In genomic region chr13:14618724-14619123, GRCm38 (mm10) we compare ENCODE assay signal across 9 mouse cellular contexts. TPM values are rescaled to one million over a fixed set of nuclear protein-coding genes. Genes with fewer than 3 reads are reported as not detected.
DNase-seq lines count a peak whose midpoint lies in the region; ATAC-seq and TF ChIP-seq lines count a peak whose summit lies in the region.
"Had no signal": no experiment of that assay in that cellular context is flagged by ENCODE, and none has a peak within 500 bp of the region (broad histone marks: within the 10 kb centered on the region; RNA-seq: fewer than 3 reads in every experiment).

No protein-coding gene starts in this region.

- intact Hi-C loops in heart, postnatal 14 days (cut with DNase I) = loop anchor here (10.0 kb wide), 1 partner anchor 444 kb away; no protein-coding TSS in a partner anchor

- ATAC-seq in lung, postnatal 0 days = no peak

- no peak overlapping the region for H3K27ac ChIP-seq in embryonic facial prominence, embryonic 10.5 days (replicated peaks)
- no peak overlapping the region for H3K27ac ChIP-seq in lung, postnatal 0 days (ENCODE audit: low read length)
- H3K27ac ChIP-seq: stomach, embryonic 15.5 days had no signal

- no peak overlapping the region for H3K9ac ChIP-seq in lung, postnatal 0 days (replicated peaks; ENCODE audit: low read depth)
- H3K9ac ChIP-seq: stomach, embryonic 15.5 days had no signal

- TF ChIP-seq EP300 in lung, postnatal 0 days (IDR thresholded peaks at IDR 0.05) = no peak

- H3K4me1 ChIP-seq in E14TG2a.4 (replicated peaks; ENCODE audit: low read depth, low read length) = peaks cover 17% of the 10 kb centered on the region
- 0 out of 2 replicates have a peak, but pooled peaks cover 3% of the 10 kb centered on the region for H3K4me1 ChIP-seq in embryonic facial prominence, embryonic 10.5 days
- no peaks in the 10 kb centered on the region for H3K4me1 ChIP-seq in lung, postnatal 0 days (ENCODE audit: insufficient read depth, low read depth, low read length)

- peaks cover 69% of the 10 kb centered on the region for H3K36me3 ChIP-seq in E14TG2a.4 (ENCODE audit: insufficient read depth, low read length)
- peaks cover 80% of the 10 kb centered on the region for H3K36me3 ChIP-seq in embryonic facial prominence, embryonic 10.5 days (replicated peaks)
- peaks cover 7% of the 10 kb centered on the region; the same call in 1 of the 2 replicates for H3K36me3 ChIP-seq in lung, postnatal 0 days (ENCODE audit: insufficient read depth, low read length)

- WGBS in embryonic facial prominence, embryonic 10.5 days = 53% methylated on average over 2 of the region's 2 CpGs
- WGBS in lung, postnatal 0 days = 30% methylated on average over 2 of the region's 2 CpGs

- H3K9me3 ChIP-seq in E14TG2a.4 (ENCODE audit: low read length) = no peaks in the 10 kb centered on the region
- H3K9me3 ChIP-seq in embryonic facial prominence, embryonic 10.5 days = no peaks in the 10 kb centered on the region
- H3K9me3 ChIP-seq in lung, postnatal 0 days (ENCODE audit: low read length) = no peaks in the 10 kb centered on the region
- H3K9me3 ChIP-seq: stomach, embryonic 15.5 days had no signal

- H3K27me3 ChIP-seq in E14TG2a.4 (ENCODE audit: insufficient read depth, low read length) = no peaks in the 10 kb centered on the region
- no peaks in the 10 kb centered on the region for H3K27me3 ChIP-seq in embryonic facial prominence, embryonic 10.5 days (replicated peaks; ENCODE audit: low read depth, poor library complexity, severe bottlenecking)
- H3K27me3 ChIP-seq in lung, postnatal 0 days (replicated peaks; ENCODE audit: insufficient read depth, low read length) = no peaks in the 10 kb centered on the region
- H3K27me3 ChIP-seq: stomach, embryonic 15.5 days had no signal

- H3K4me2 ChIP-seq in lung, postnatal 0 days (replicated peaks; ENCODE audit: low read depth, low read length) = no peak overlapping the region
- H3K4me2 ChIP-seq: stomach, embryonic 15.5 days had no signal

- H3K4me3 ChIP-seq in E14TG2a.4 (replicated peaks; ENCODE audit: low read length) = no peak overlapping the region
- H3K4me3 ChIP-seq in embryonic facial prominence, embryonic 10.5 days = no peak overlapping the region
- no peak overlapping the region for H3K4me3 ChIP-seq in lung, postnatal 0 days (ENCODE audit: low read depth, low read length)
- H3K4me3 ChIP-seq: stomach, embryonic 15.5 days had no signal

- TF ChIP-seq CTCF in E14TG2a.4 (conservative IDR thresholded peaks at IDR 0.05; ENCODE audit: low read length) = peak; percentile 94
- TF ChIP-seq CTCF in lung, postnatal 0 days (IDR thresholded peaks at IDR 0.05) = peak; percentile 95

- DNase-seq in adrenal gland, postnatal 14 days = peak; percentile 75
- DNase-seq in embryonic facial prominence, embryonic 10.5 days (ENCODE audit: low spot score) = peak; percentile 59
- peak; percentile 59 to 77 for DNase-seq in heart, postnatal 14 days
- peak; percentile 35 to 77 for DNase-seq in layer of hippocampus, adult 18-20 months (ENCODE audit: low spot score in 2 of 2)
- DNase-seq in lung, postnatal 0 days (ENCODE audit: low spot score) = peak; percentile 55
- DNase-seq in ovary, postnatal 36 days (ENCODE audit: low spot score) = peak; percentile 16
- peak; percentile 57 to 71 for DNase-seq in thymus, postnatal 36 days

RNA-seq across cellular contexts. Expression of gene Psma2, which starts 5.7 kb away (rescaled TPM):
- total RNA-seq in adrenal gland, postnatal 14 days (2021) = 103 and 112 TPM in 2 replicates
- 241 and 244 TPM in 2 replicates for polyA plus RNA-seq in embryonic facial prominence, embryonic 10.5 days (2016; fragmentation: Nextera tagmentation; extraction: Ambion mirVana)
- total RNA-seq in heart, postnatal 14 days (2021) = 10 to 100 TPM; 55.5 to 56.7 TPM
- total RNA-seq in layer of hippocampus, adult 18-20 months (2021) = 10 to 100 TPM; 58.3 to 64.3 TPM
- polyA plus RNA-seq in lung, postnatal 0 days (2015; fragmentation: Nextera tagmentation; extraction: Ambion mirVana) = 139 and 158 TPM in 2 replicates

RNA-seq across cellular contexts. Expression of gene Mrpl32, which starts 5.8 kb away (rescaled TPM):
- 61.6 and 62.5 TPM in 2 replicates for total RNA-seq in adrenal gland, postnatal 14 days (2021)
- 111 and 113 TPM in 2 replicates for polyA plus RNA-seq in embryonic facial prominence, embryonic 10.5 days (2016; fragmentation: Nextera tagmentation; extraction: Ambion mirVana)
- 10 to 100 TPM; 42.2 to 44.0 TPM for total RNA-seq in heart, postnatal 14 days (2021)
- 10 to 100 TPM; 26.4 to 31.6 TPM for total RNA-seq in layer of hippocampus, adult 18-20 months (2021)
- polyA plus RNA-seq in lung, postnatal 0 days (2015; fragmentation: Nextera tagmentation; extraction: Ambion mirVana) = 95.9 and 98.9 TPM in 2 replicates

RNA-seq across cellular contexts. Expression of gene AW209491, which starts 11.2 kb away (rescaled TPM):
- total RNA-seq in adrenal gland, postnatal 14 days (2021) = 17.2 and 20.5 TPM in 2 replicates
- polyA plus RNA-seq in embryonic facial prominence, embryonic 10.5 days (2016; fragmentation: Nextera tagmentation; extraction: Ambion mirVana) = 34.8 and 35.8 TPM in 2 replicates
- total RNA-seq in heart, postnatal 14 days (2021) = 10 to 100 TPM in 1 of 2 experiments, 1 to 10 TPM in 1; 8.9 to 10.1 TPM
- total RNA-seq in layer of hippocampus, adult 18-20 months (2021) = 10 to 100 TPM; 21.4 to 26.1 TPM
- polyA plus RNA-seq in lung, postnatal 0 days (2015; fragmentation: Nextera tagmentation; extraction: Ambion mirVana) = 15.4 and 15.6 TPM in 2 replicates

Comparison
In these comparisons a context has a peak if more than half of its experiments do, and no peak if none do; other contexts are left out.
1. DNase-seq: peak in every context shown above with its lines; median percentile 75 in adrenal gland, postnatal 14 days; 68 in heart, postnatal 14 days; 64 in thymus, postnatal 36 days; 59 in embryonic facial prominence, embryonic 10.5 days; 56 in layer of hippocampus, adult 18-20 months; 55 in lung, postnatal 0 days; 16 in ovary, postnatal 36 days.